ENCODE assay signal across 24 mouse cellular contexts in genomic region chr1:180559454-180559853, GRCm38 (mm10). TPM values are rescaled to one million over a fixed set of nuclear protein-coding genes. Genes with fewer than 3 reads are reported as not detected.
DNase-seq lines count a peak whose midpoint lies in the region; ATAC-seq and TF ChIP-seq lines count a peak whose summit lies in the region.
"Had no signal": no experiment of that assay in that cellular context is flagged by ENCODE, and none has a peak within 500 bp of the region (broad histone marks: within the 10 kb centered on the region; RNA-seq: fewer than 3 reads in every experiment).

No protein-coding gene starts in this region.

- H3K36me3 ChIP-seq in forebrain, postnatal 0 days (ENCODE audit: insufficient read depth), result no peaks in the 10 kb centered on the region
- no peaks in the 10 kb centered on the region for H3K36me3 ChIP-seq in forebrain, embryonic 10.5 days (replicated peaks)
- H3K36me3 ChIP-seq in midbrain, embryonic 10.5 days, result no peaks in the 10 kb centered on the region
- H3K36me3 ChIP-seq in midbrain, embryonic 15.5 days (replicated peaks), result no peaks in the 10 kb centered on the region
- no peaks in the 10 kb centered on the region for H3K36me3 ChIP-seq in stomach, embryonic 16.5 days (ENCODE audit: control insufficient read depth, insufficient read depth, low read length)
- no peaks in the 10 kb centered on the region for H3K36me3 ChIP-seq in stomach, postnatal 0 days (ENCODE audit: control insufficient read depth, insufficient read depth, low read length)
- no peaks in the 10 kb centered on the region for H3K36me3 ChIP-seq in intestine, embryonic 16.5 days (ENCODE audit: control insufficient read depth, insufficient read depth, low read length)
- H3K36me3 ChIP-seq: embryonic facial prominence, embryonic 12.5 days; hindbrain, embryonic 13.5 days had no signal

- no peak for DNase-seq in forebrain, postnatal 0 days
- no peak for DNase-seq in forebrain, embryonic 10.5 days (ENCODE audit: extremely low spot score, low spot score)
- no peak for DNase-seq in midbrain, embryonic 10.5 days (ENCODE audit: low spot score)
- DNase-seq in stomach, postnatal 0 days (ENCODE audit: low spot score), result no peak
- DNase-seq: adrenal gland, adult 2 months; adrenal gland, postnatal 14 days; B cell, adult 2 months; cerebellum, adult 11-12 months; cerebellum, adult 8-10 months; cerebellum, postnatal 10 days; gastrocnemius, adult 2 months; gastrocnemius, postnatal 14 days; heart, adult 11 months had no signal

- TF ChIP-seq EP300 in stomach, postnatal 0 days (optimal IDR thresholded peaks at IDR 0.05), result no peak

- no peaks in the 10 kb centered on the region for H3K27me3 ChIP-seq in forebrain, postnatal 0 days (ENCODE audit: insufficient read depth, low read length)
- no peaks in the 10 kb centered on the region for H3K27me3 ChIP-seq in forebrain, embryonic 10.5 days (ENCODE audit: poor library complexity, severe bottlenecking)
- peaks cover 14% of the 10 kb centered on the region for H3K27me3 ChIP-seq in midbrain, embryonic 10.5 days (ENCODE audit: low read depth, poor library complexity, severe bottlenecking)
- H3K27me3 ChIP-seq in midbrain, embryonic 15.5 days (replicated peaks), result 0 out of 2 replicates have a peak, but pooled peaks cover 3% of the 10 kb centered on the region
- H3K27me3 ChIP-seq in stomach, embryonic 16.5 days (ENCODE audit: control insufficient read depth, insufficient read depth, low read length), result no peaks in the 10 kb centered on the region
- H3K27me3 ChIP-seq in stomach, postnatal 0 days (ENCODE audit: control insufficient read depth, insufficient read depth, low read length), result no peaks in the 10 kb centered on the region
- H3K27me3 ChIP-seq in intestine, embryonic 16.5 days (replicated peaks; ENCODE audit: control insufficient read depth, insufficient read depth, low read length), result peaks cover 8% of the 10 kb centered on the region
- H3K27me3 ChIP-seq: embryonic facial prominence, embryonic 12.5 days; forebrain, embryonic 13.5 days; hindbrain, embryonic 13.5 days had no signal

- WGBS in forebrain, postnatal 0 days, result 38% methylated on average over 8 of the region's 8 CpGs
- WGBS in forebrain, embryonic 10.5 days, result 72% methylated on average over 8 of the region's 8 CpGs
- 61% methylated on average over 8 of the region's 8 CpGs for WGBS in midbrain, embryonic 10.5 days
- WGBS in midbrain, embryonic 15.5 days, result 31% methylated on average over 8 of the region's 8 CpGs
- WGBS in stomach, embryonic 16.5 days, result 68% methylated on average over 8 of the region's 8 CpGs
- WGBS in stomach, postnatal 0 days, result 55% methylated on average over 8 of the region's 8 CpGs
- 76% methylated on average over 8 of the region's 8 CpGs for WGBS in intestine, embryonic 16.5 days

- peak; percentile 47; the same call in 1 of the 2 replicates for ATAC-seq in forebrain, postnatal 0 days
- no peak for ATAC-seq in midbrain, embryonic 15.5 days (replicated peaks)
- ATAC-seq in stomach, embryonic 16.5 days (ENCODE audit: insufficient read depth, low FRiP score), result no peak; the same call in 1 of the 2 replicates
- no peak for ATAC-seq in stomach, postnatal 0 days (ENCODE audit: low FRiP score, low TSS enrichment)
- no peak for ATAC-seq in intestine, embryonic 16.5 days
- ATAC-seq: forebrain, embryonic 13.5 days; forebrain, embryonic 16.5 days; hindbrain, postnatal 0 days; inflammation-experienced regulatory T-cells, adult 6 months had no signal

- H3K9me3 ChIP-seq in forebrain, postnatal 0 days (ENCODE audit: low read length), result no peaks in the 10 kb centered on the region
- no peaks in the 10 kb centered on the region for H3K9me3 ChIP-seq in forebrain, embryonic 10.5 days
- no peaks in the 10 kb centered on the region for H3K9me3 ChIP-seq in midbrain, embryonic 10.5 days (replicated peaks)
- no peaks in the 10 kb centered on the region for H3K9me3 ChIP-seq in midbrain, embryonic 15.5 days
- no peaks in the 10 kb centered on the region for H3K9me3 ChIP-seq in stomach, embryonic 16.5 days (replicated peaks; ENCODE audit: control insufficient read depth, low read length)
- H3K9me3 ChIP-seq in stomach, postnatal 0 days (ENCODE audit: control insufficient read depth, low read length), result no peaks in the 10 kb centered on the region
- no peaks in the 10 kb centered on the region for H3K9me3 ChIP-seq in intestine, embryonic 16.5 days (ENCODE audit: control insufficient read depth, low read length)
- H3K9me3 ChIP-seq: embryonic facial prominence, embryonic 12.5 days; forebrain, embryonic 13.5 days; hindbrain, embryonic 13.5 days had no signal

- no peaks in the 10 kb centered on the region for H3K4me1 ChIP-seq in forebrain, postnatal 0 days (ENCODE audit: insufficient read depth)
- H3K4me1 ChIP-seq in forebrain, embryonic 10.5 days, result peaks cover 23% of the 10 kb centered on the region
- peaks cover 15% of the 10 kb centered on the region for H3K4me1 ChIP-seq in midbrain, embryonic 10.5 days
- no peaks in the 10 kb centered on the region for H3K4me1 ChIP-seq in midbrain, embryonic 15.5 days
- no peaks in the 10 kb centered on the region for H3K4me1 ChIP-seq in stomach, embryonic 16.5 days (ENCODE audit: control insufficient read depth, insufficient read depth, low read length)
- no peaks in the 10 kb centered on the region for H3K4me1 ChIP-seq in stomach, postnatal 0 days (replicated peaks; ENCODE audit: control insufficient read depth, insufficient read depth)
- H3K4me1 ChIP-seq in intestine, embryonic 16.5 days (ENCODE audit: control insufficient read depth, insufficient read depth, low read length), result peaks cover 6% of the 10 kb centered on the region
- H3K4me1 ChIP-seq: embryonic facial prominence, embryonic 12.5 days; hindbrain, embryonic 13.5 days had no signal

- no peak overlapping the region for H3K9ac ChIP-seq in forebrain, postnatal 0 days
- no peak overlapping the region for H3K9ac ChIP-seq in midbrain, embryonic 15.5 days
- no peak overlapping the region for H3K9ac ChIP-seq in stomach, embryonic 16.5 days (ENCODE audit: low read length)
- H3K9ac ChIP-seq in stomach, postnatal 0 days (ENCODE audit: low read length), result no peak overlapping the region
- H3K9ac ChIP-seq in intestine, embryonic 16.5 days (ENCODE audit: low read depth, low read length), result no peak overlapping the region
- H3K9ac ChIP-seq: embryonic facial prominence, embryonic 12.5 days; forebrain, embryonic 13.5 days; hindbrain, embryonic 13.5 days had no signal

- H3K27ac ChIP-seq in forebrain, postnatal 0 days (ENCODE audit: low read depth, low read length), result no peak overlapping the region
- H3K27ac ChIP-seq in forebrain, embryonic 10.5 days, result no peak overlapping the region
- peak overlapping the region; percentile 13; the same call in 1 of the 2 replicates for H3K27ac ChIP-seq in midbrain, embryonic 10.5 days (replicated peaks)
- H3K27ac ChIP-seq in midbrain, embryonic 15.5 days, result no peak overlapping the region
- 0 out of 2 replicates have a peak overlapping the region, but pooled peaks have one; percentile 16 for H3K27ac ChIP-seq in stomach, embryonic 16.5 days (ENCODE audit: low read length)
- no peak overlapping the region for H3K27ac ChIP-seq in stomach, postnatal 0 days (replicated peaks)
- H3K27ac ChIP-seq in intestine, embryonic 16.5 days (ENCODE audit: low read length), result no peak overlapping the region
- H3K27ac ChIP-seq: embryonic facial prominence, embryonic 12.5 days; forebrain, embryonic 13.5 days; gastrocnemius, adult 2 months; hindbrain, embryonic 13.5 days; hindbrain, postnatal 0 days had no signal

- no peak overlapping the region for H3K4me2 ChIP-seq in forebrain, postnatal 0 days (ENCODE audit: low read depth)
- H3K4me2 ChIP-seq in midbrain, embryonic 15.5 days, result no peak overlapping the region
- no peak overlapping the region for H3K4me2 ChIP-seq in stomach, embryonic 16.5 days (ENCODE audit: low read depth, low read length)
- H3K4me2 ChIP-seq in stomach, postnatal 0 days (replicated peaks; ENCODE audit: low read depth), result no peak overlapping the region
- no peak overlapping the region for H3K4me2 ChIP-seq in intestine, embryonic 16.5 days (ENCODE audit: low read depth, low read length)
- H3K4me2 ChIP-seq: embryonic facial prominence, embryonic 12.5 days; forebrain, embryonic 13.5 days; heart, embryonic 11.5 days; hindbrain, embryonic 13.5 days had no signal

- no peak for TF ChIP-seq CTCF in forebrain, postnatal 0 days (IDR thresholded peaks at IDR 0.05; ENCODE audit: low read depth)
- no peak for TF ChIP-seq CTCF in stomach, postnatal 0 days (IDR thresholded peaks at IDR 0.05; ENCODE audit: low read depth)

- no peak overlapping the region for H3K4me3 ChIP-seq in forebrain, postnatal 0 days (ENCODE audit: low read depth, low read length)
- no peak overlapping the region for H3K4me3 ChIP-seq in forebrain, embryonic 10.5 days
- H3K4me3 ChIP-seq in midbrain, embryonic 10.5 days, result no peak overlapping the region
- no peak overlapping the region for H3K4me3 ChIP-seq in midbrain, embryonic 15.5 days
- no peak overlapping the region for H3K4me3 ChIP-seq in stomach, embryonic 16.5 days (replicated peaks; ENCODE audit: low read length)
- H3K4me3 ChIP-seq in stomach, postnatal 0 days (ENCODE audit: low read depth, low read length), result no peak overlapping the region
- no peak overlapping the region for H3K4me3 ChIP-seq in intestine, embryonic 16.5 days (ENCODE audit: low read length)
- H3K4me3 ChIP-seq: embryonic facial prominence, embryonic 12.5 days; erythroblast, embryonic 14.5 days; forebrain, embryonic 13.5 days; gastrocnemius, adult 2 months; hindbrain, embryonic 13.5 days had no signal

RNA-seq across cellular contexts. Expression of gene Parp1, which starts 9.3 kb away (rescaled TPM):
- total RNA-seq in forebrain, postnatal 0 days (2014; rRNA removed), result 92.2 and 95.3 TPM in 2 replicates
- 51.6 and 57.5 TPM in 2 replicates for polyA plus RNA-seq in forebrain, postnatal 0 days (2015; fragmentation: Nextera tagmentation; extraction: Ambion mirVana)
- polyA plus RNA-seq in forebrain, embryonic 10.5 days (2016; fragmentation: Nextera tagmentation; extraction: Ambion mirVana), result 328 and 332 TPM in 2 replicates
- 301 and 311 TPM in 2 replicates for polyA plus RNA-seq in midbrain, embryonic 10.5 days (2016; fragmentation: Nextera tagmentation; extraction: Ambion mirVana)
- 95.9 and 96.2 TPM in 2 replicates for polyA plus RNA-seq in midbrain, embryonic 15.5 days (2015; fragmentation: Nextera tagmentation; extraction: Ambion mirVana)
- polyA plus RNA-seq in stomach, embryonic 16.5 days (2015; fragmentation: Nextera tagmentation; extraction: Ambion mirVana), result 105 and 116 TPM in 2 replicates
- polyA plus RNA-seq in stomach, postnatal 0 days (2015; fragmentation: Nextera tagmentation; extraction: Ambion mirVana), result 31.3 and 31.9 TPM in 2 replicates
- polyA plus RNA-seq in intestine, embryonic 16.5 days (2015; fragmentation: Nextera tagmentation; extraction: Ambion mirVana), result 90.2 and 93.8 TPM in 2 replicates

Comparison
In these comparisons a context has a peak if more than half of its experiments do, and no peak if none do; other contexts are left out.
1. H3K27ac ChIP-seq: peak in midbrain, embryonic 10.5 days (single experiment) and stomach, embryonic 16.5 days (single experiment); none in forebrain, postnatal 0 days (single experiment), forebrain, embryonic 10.5 days (single experiment), midbrain, embryonic 15.5 days (single experiment), stomach, postnatal 0 days (single experiment) and intestine, embryonic 16.5 days (single experiment).